8 mouse cellular contexts compared by ENCODE assay signal in the genomic region with DNA sequence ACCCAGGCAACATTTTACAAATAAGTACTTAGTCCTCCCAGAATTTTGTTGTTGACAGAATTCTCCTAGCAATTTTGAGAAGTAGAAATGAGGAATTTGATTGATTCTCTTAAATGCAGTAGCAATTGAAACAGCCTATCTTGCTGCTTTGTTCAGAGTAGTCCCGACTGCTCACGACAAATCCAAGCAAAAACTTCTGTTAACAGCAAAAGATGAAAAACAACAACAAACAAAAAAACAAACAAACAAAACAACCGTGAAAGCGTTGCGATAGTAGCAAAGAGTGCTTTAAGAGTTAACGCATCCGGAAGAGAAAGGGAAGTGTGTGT. TPM values are rescaled to one million over a fixed set of nuclear protein-coding genes. Genes with fewer than 3 reads are reported as not detected.
DNase-seq lines count a peak whose midpoint lies in the region; ATAC-seq and TF ChIP-seq lines count a peak whose summit lies in the region.

No protein-coding gene starts in this region.

- no peak for TF ChIP-seq POLR2A in MEL (IDR thresholded peaks at IDR 0.05; ENCODE audit: control insufficient read depth in 1 of 2, insufficient read depth in 1 of 2, low read depth in 1 of 2, low read length in 2 of 2, poor library complexity in 1 of 2)

- H3K27ac ChIP-seq in heart, embryonic 15.5 days = peak overlapping the region; percentile 76
- peak overlapping the region; percentile 82 for H3K27ac ChIP-seq in MEL (ENCODE audit: control insufficient read depth, low read depth, low read length)
- H3K27ac ChIP-seq in hindbrain, embryonic 13.5 days = peak overlapping the region; percentile 56; the same call in 1 of the 2 replicates
- H3K27ac ChIP-seq in midbrain, embryonic 12.5 days (replicated peaks) = peak overlapping the region; percentile 39

- H3K36me3 ChIP-seq in heart, embryonic 15.5 days = no peaks in the 10 kb centered on the region
- peaks cover 0 to 39% of the 10 kb centered on the region in 2 experiments; a peak in 2 of 4 replicates for H3K36me3 ChIP-seq in MEL (ENCODE audit: control insufficient read depth in 1 of 2, insufficient read depth in 2 of 2, low read length in 2 of 2)
- no peaks in the 10 kb centered on the region for H3K36me3 ChIP-seq in hindbrain, embryonic 13.5 days
- no peaks in the 10 kb centered on the region for H3K36me3 ChIP-seq in midbrain, embryonic 12.5 days

- no peak for DNase-seq in heart, adult 8-10 months (ENCODE audit: low spot score)
- DNase-seq in MEL (ENCODE audit: low read depth, low spot score) = no peak
- DNase-seq in retina, postnatal 1 day = no peak
- DNase-seq in urinary bladder, adult 18-20 months (ENCODE audit: low spot score in 2 of 2) = no peak
- DNase-seq in ovary, postnatal 36 days (ENCODE audit: low spot score) = no peak

- no peak for TF ChIP-seq RAD21 in MEL (IDR thresholded peaks at IDR 0.05; ENCODE audit: low read depth, low read length)

- peak overlapping the region; percentile 59 for H3K4me2 ChIP-seq in heart, embryonic 15.5 days
- peak overlapping the region; percentile 50 for H3K4me2 ChIP-seq in hindbrain, embryonic 13.5 days
- peak overlapping the region; percentile 50 for H3K4me2 ChIP-seq in midbrain, embryonic 12.5 days (replicated peaks)

- no peak for TF ChIP-seq CTCF in MEL (IDR thresholded peaks at IDR 0.05 in 2 of 3, conservative IDR thresholded peaks at IDR 0.05 in 1 of 3; ENCODE audit: control insufficient read depth in 1 of 3, insufficient read depth in 1 of 3, low read depth in 2 of 3, low read length in 3 of 3, poor library complexity in 1 of 3, severe bottlenecking in 1 of 3)

- H3K4me1 ChIP-seq in heart, embryonic 15.5 days (replicated peaks) = peaks cover 18% of the 10 kb centered on the region
- H3K4me1 ChIP-seq in MEL (ENCODE audit: control insufficient read depth in 1 of 2, insufficient read depth in 2 of 2, low read length in 2 of 2) = peaks cover 10 to 20% of the 10 kb centered on the region in 2 experiments; a peak in 3 of 4 replicates
- peaks cover 20% of the 10 kb centered on the region for H3K4me1 ChIP-seq in hindbrain, embryonic 13.5 days (replicated peaks)
- peaks cover 11% of the 10 kb centered on the region; the same call in 1 of the 2 replicates for H3K4me1 ChIP-seq in midbrain, embryonic 12.5 days

- no peak for TF ChIP-seq EP300 in MEL (IDR thresholded peaks at IDR 0.05; ENCODE audit: low read depth in 1 of 2, low read length in 2 of 2)

- H3K27me3 ChIP-seq in heart, embryonic 15.5 days = no peaks in the 10 kb centered on the region
- H3K27me3 ChIP-seq in MEL (ENCODE audit: control insufficient read depth in 1 of 2, insufficient read depth in 2 of 2, low read length in 2 of 2) = no peaks in the 10 kb centered on the region
- H3K27me3 ChIP-seq in hindbrain, embryonic 13.5 days = no peaks in the 10 kb centered on the region
- no peaks in the 10 kb centered on the region for H3K27me3 ChIP-seq in midbrain, embryonic 12.5 days

- H3K9me3 ChIP-seq in heart, embryonic 15.5 days (replicated peaks) = no peaks in the 10 kb centered on the region
- no peaks in the 10 kb centered on the region for H3K9me3 ChIP-seq in MEL (replicated peaks; ENCODE audit: insufficient read depth, low read length)
- no peaks in the 10 kb centered on the region for H3K9me3 ChIP-seq in hindbrain, embryonic 13.5 days
- no peaks in the 10 kb centered on the region for H3K9me3 ChIP-seq in midbrain, embryonic 12.5 days

- peak overlapping the region; percentile 43; the same call in 1 of the 2 replicates for H3K9ac ChIP-seq in heart, embryonic 15.5 days
- H3K9ac ChIP-seq in MEL (ENCODE audit: control insufficient read depth, low read depth, low read length, poor library complexity, severe bottlenecking) = peak overlapping the region; percentile 77
- H3K9ac ChIP-seq in hindbrain, embryonic 13.5 days = peak overlapping the region; percentile 53
- peak overlapping the region; percentile 35; the same call in 1 of the 2 replicates for H3K9ac ChIP-seq in midbrain, embryonic 12.5 days (replicated peaks)

- ATAC-seq in heart, embryonic 15.5 days (replicated peaks; ENCODE audit: insufficient number of reproducible peaks, insufficient read depth, low FRiP score, low read depth) = no peak
- peak; percentile 73 for ATAC-seq in hindbrain, embryonic 13.5 days (ENCODE audit: low FRiP score)
- 0 out of 2 replicates have a peak, but pooled peaks have one; percentile 52 for ATAC-seq in midbrain, embryonic 12.5 days (ENCODE audit: low FRiP score, low read depth)

- no peaks in the 10 kb centered on the region for H3K79me2 ChIP-seq in MEL (ENCODE audit: control insufficient read depth, insufficient read depth, low read length, poor library complexity)

- peak overlapping the region; percentile 52 for H3K4me3 ChIP-seq in heart, embryonic 15.5 days
- peak overlapping the region; percentile 54 to 72 for H3K4me3 ChIP-seq in MEL (ENCODE audit: control insufficient read depth in 1 of 2, insufficient read depth in 1 of 2, low read depth in 2 of 2, low read length in 2 of 2)
- H3K4me3 ChIP-seq in hindbrain, embryonic 13.5 days = peak overlapping the region; percentile 30
- H3K4me3 ChIP-seq in midbrain, embryonic 12.5 days = peak overlapping the region; percentile 37

- under 1% methylated on average over 7 of the region's 7 CpGs for WGBS in heart, embryonic 15.5 days
- WGBS in hindbrain, embryonic 13.5 days = under 1% methylated on average over 7 of the region's 7 CpGs
- WGBS in midbrain, embryonic 12.5 days = 1% methylated on average over 7 of the region's 7 CpGs

TF ChIP-seq in MEL, 35 proteins besides CTCF, POLR2A, EP300 and RAD21:
- TF ChIP-seq SIN3A (IDR thresholded peaks at IDR 0.05; ENCODE audit: low read length) = no peak
- no peak for TF ChIP-seq SMC3 (IDR thresholded peaks at IDR 0.05; ENCODE audit: low read depth, low read length)
- TF ChIP-seq MAFK (IDR thresholded peaks at IDR 0.05; ENCODE audit: borderline replicate concordance, low read depth, low read length) = no peak
- no peak for TF ChIP-seq ELF1 (IDR thresholded peaks at IDR 0.05; ENCODE audit: low read depth, low read length)
- no peak for TF ChIP-seq CHD2 (IDR thresholded peaks at IDR 0.05; ENCODE audit: low read length)
- TF ChIP-seq ZKSCAN1 (IDR thresholded peaks at IDR 0.05; ENCODE audit: low read depth, low read length) = no peak
- TF ChIP-seq TBP (IDR thresholded peaks at IDR 0.05; ENCODE audit: low read depth, low read length) = no peak
- TF ChIP-seq CHD1 (IDR thresholded peaks at IDR 0.05; ENCODE audit: low read depth, low read length) = no peak

RNA-seq across cellular contexts. Expression of a gene that starts 21.2 kb away (rescaled TPM):
- 0.24 and 0.27 TPM in 2 replicates for polyA plus RNA-seq in heart, embryonic 15.5 days (2015; fragmentation: Nextera tagmentation; extraction: Ambion mirVana)
- under 1 TPM in 3 of 4 experiments, not detected in 1; 0.16 to 0.29 (median 0.19) TPM for total RNA-seq in heart, adult 8-10 months (2022)
- 0.23 and 0.42 TPM in 2 replicates for total RNA-seq in MEL (2012; rRNA removed)
- polyA plus RNA-seq in MEL (2012; ENCODE audit: insufficient read depth in 1 of 2, insufficient read length in 2 of 2, low read depth in 1 of 2, low replicate concordance in 2 of 2, missing spikeins in 1 of 2) = under 1 TPM in 1 of 2 experiments, not detected in 1; 0.42 TPM
- polyA plus RNA-seq in hindbrain, embryonic 13.5 days (2015; fragmentation: Nextera tagmentation; extraction: Ambion mirVana) = 1.00 and 1.0 TPM in 2 replicates
- polyA plus RNA-seq in midbrain, embryonic 12.5 days (2016; fragmentation: Nextera tagmentation; extraction: Ambion mirVana) = 0.60 TPM in 1 of 2 replicates, not detected in the other

RNA-seq across cellular contexts. Expression of a gene that starts 21.3 kb away (rescaled TPM):
- polyA plus RNA-seq in heart, embryonic 15.5 days (2015; fragmentation: Nextera tagmentation; extraction: Ambion mirVana) = 8.5 and 9.5 TPM in 2 replicates
- 1 to 10 TPM in 2 of 4 experiments, under 1 TPM in 2; 0.72 to 2.0 (median 1.2) TPM for total RNA-seq in heart, adult 8-10 months (2022)
- total RNA-seq in MEL (2012; rRNA removed) = 1.5 and 2.5 TPM in 2 replicates
- 1 to 10 TPM in 1 of 2 experiments, not detected in 1; 1.9 TPM for polyA plus RNA-seq in MEL (2012; ENCODE audit: insufficient read depth in 1 of 2, insufficient read length in 2 of 2, low read depth in 1 of 2, low replicate concordance in 2 of 2, missing spikeins in 1 of 2)
- polyA plus RNA-seq in hindbrain, embryonic 13.5 days (2015; fragmentation: Nextera tagmentation; extraction: Ambion mirVana) = 5.1 and 6.2 TPM in 2 replicates
- 9.8 and 12.0 TPM in 2 replicates for polyA plus RNA-seq in midbrain, embryonic 12.5 days (2016; fragmentation: Nextera tagmentation; extraction: Ambion mirVana)
